Mouse (Mus musculus): Measurements from ENCODE around the gene Itk. TPM values are rescaled to one million over a fixed set of nuclear protein-coding genes. Genes with fewer than 3 reads are reported as not detected.

Itk gene
- total RNA-seq, 2 experiments from 2014 or later, result 0.30 to 0.57 TPM

GRCm38 (mm10) chr11:46395088-46395487 lies 5.8 kb upstream of the Itk start:
- no peak for DNase-seq (ENCODE audit: low spot score in 2 of 2)

- no peak for DNase-seq (ENCODE audit: low spot score in 2 of 2)
These were observed 4.1 kb upstream of the Itk start for GRCm38 (mm10) chr11:46393413-46393812.

GRCm38 (mm10) chr11:46392890-46393289 lies 3.6 kb upstream of the Itk start:
- DNase-seq (ENCODE audit: low spot score in 2 of 2), result no peak

- DNase-seq (ENCODE audit: low spot score in 2 of 2), result no peak
These were observed 1.3 kb upstream of the Itk start for GRCm38 (mm10) chr11:46390621-46391020.

- DNase-seq (ENCODE audit: low spot score in 2 of 2), result no peak
These were observed 877 bp downstream of the Itk start for GRCm38 (mm10) chr11:46388438-46388837.

GRCm38 (mm10) chr11:46387061-46387460 lies 2.3 kb downstream of the Itk start:
- no peak for DNase-seq (ENCODE audit: low spot score in 2 of 2)

GRCm38 (mm10) chr11:46386556-46386955 lies 2.8 kb downstream of the Itk start:
- DNase-seq (ENCODE audit: low spot score in 2 of 2), result no peak

- no peak for DNase-seq (ENCODE audit: low spot score in 2 of 2)
These were observed 4.4 kb downstream of the Itk start for GRCm38 (mm10) chr11:46384925-46385324.

- no peak for DNase-seq (ENCODE audit: low spot score in 2 of 2)
These were observed 6.8 kb downstream of the Itk start for GRCm38 (mm10) chr11:46382466-46382865.

- no peak for DNase-seq (ENCODE audit: low spot score in 2 of 2)
These were observed 9.1 kb downstream of the Itk start for GRCm38 (mm10) chr11:46380097-46380675.

- no peak for DNase-seq (ENCODE audit: low spot score in 2 of 2)
These were observed 11.2 kb downstream of the Itk start for GRCm38 (mm10) chr11:46377819-46378782.

- no peak for DNase-seq (ENCODE audit: low spot score in 2 of 2)
These were observed 12.0 kb downstream of the Itk start for GRCm38 (mm10) chr11:46377316-46377715.

- DNase-seq (ENCODE audit: low spot score in 2 of 2), result no peak
These were observed 14.3 kb downstream of the Itk start for GRCm38 (mm10) chr11:46375015-46375414.

- no peak for DNase-seq (ENCODE audit: low spot score in 2 of 2)
These were observed 16.0 kb downstream of the Itk start for GRCm38 (mm10) chr11:46373071-46374030.

- DNase-seq (ENCODE audit: low spot score in 2 of 2), result no peak
These were observed 16.9 kb downstream of the Itk start for GRCm38 (mm10) chr11:46372331-46372953.

- DNase-seq (ENCODE audit: low spot score in 2 of 2), result no peak
These were observed 18.1 kb downstream of the Itk start for GRCm38 (mm10) chr11:46371250-46371649.

GRCm38 (mm10) chr11:46370457-46370856 lies 18.9 kb downstream of the Itk start:
- no peak for DNase-seq (ENCODE audit: low spot score in 2 of 2)

- no peak for DNase-seq (ENCODE audit: low spot score in 2 of 2)
These were observed 23.0 kb downstream of the Itk start for GRCm38 (mm10) chr11:46366357-46366756.

- no peak for DNase-seq (ENCODE audit: low spot score in 2 of 2)
These were observed 23.6 kb downstream of the Itk start for GRCm38 (mm10) chr11:46365744-46366143.

GRCm38 (mm10) chr11:46363864-46364263 lies 25.5 kb downstream of the Itk start:
- no peak for DNase-seq (ENCODE audit: low spot score in 2 of 2)
